Mouse (Mus musculus) urinary bladder, postnatal 4 days (tissue): ENCODE results near the gene 6030458C11Rik.
A peak's percentile ranks its signal among the peaks of the same experiment; 100 is the strongest.

ENCODE experiments used
- DNase-seq, 2 experiments: peaks; one replicate each; pipeline ENCODE4 v3.0.0; 2021 to 2022; ENCODE audit warnings: low spot score in 2 of 2

The 6030458C11Rik gene

GRCm38 (mm10) chr15:12824197-12824952 lies at the start of gene 6030458C11Rik, which contains the start of gene Drosha:
6030458C11Rik (minus strand) TSS chr15:12824649.
Drosha (plus strand) TSS chr15:12824815.
- peak; percentile 96 to 99 for DNase-seq

- DNase-seq = no peak
These were observed 42.8 kb upstream of the 6030458C11Rik start for GRCm38 (mm10) chr15:12867269-12867668.

GRCm38 (mm10) chr15:12865595-12866314 lies 41.3 kb upstream of the 6030458C11Rik start:
- no peak for DNase-seq

- no peak for DNase-seq
These were observed 39.2 kb upstream of the 6030458C11Rik start for GRCm38 (mm10) chr15:12863669-12864068.

GRCm38 (mm10) chr15:12862061-12862460 lies 37.6 kb upstream of the 6030458C11Rik start:
- DNase-seq = no peak

GRCm38 (mm10) chr15:12858645-12859044 lies 34.2 kb upstream of the 6030458C11Rik start:
- no peak for DNase-seq

GRCm38 (mm10) chr15:12857840-12858516 lies 33.5 kb upstream of the 6030458C11Rik start:
- no peak for DNase-seq

GRCm38 (mm10) chr15:12856780-12857179 lies 32.3 kb upstream of the 6030458C11Rik start:
- DNase-seq = no peak

- no peak for DNase-seq
These were observed 29.0 kb upstream of the 6030458C11Rik start for GRCm38 (mm10) chr15:12853471-12853870.

GRCm38 (mm10) chr15:12849373-12849772 lies 24.9 kb upstream of the 6030458C11Rik start:
- DNase-seq = no peak

- DNase-seq = no peak
These were observed 23.9 kb upstream of the 6030458C11Rik start for GRCm38 (mm10) chr15:12848196-12848975.

GRCm38 (mm10) chr15:12842833-12843232 lies 18.4 kb upstream of the 6030458C11Rik start:
- DNase-seq = no peak

- DNase-seq = no peak
These were observed 16.3 kb upstream of the 6030458C11Rik start for GRCm38 (mm10) chr15:12840737-12841136.

GRCm38 (mm10) chr15:12834231-12834630 lies 9.8 kb upstream of the 6030458C11Rik start:
- DNase-seq = no peak

GRCm38 (mm10) chr15:12833385-12833784 lies 8.9 kb upstream of the 6030458C11Rik start:
- no peak for DNase-seq

- no peak for DNase-seq
These were observed 8.2 kb upstream of the 6030458C11Rik start for GRCm38 (mm10) chr15:12832599-12832998.

- no peak for DNase-seq
These were observed 5.4 kb upstream of the 6030458C11Rik start for GRCm38 (mm10) chr15:12829878-12830277.

- DNase-seq = no peak
These were observed 959 bp upstream of the 6030458C11Rik start for GRCm38 (mm10) chr15:12825408-12825807.

GRCm38 (mm10) chr15:12824965-12825364 lies 516 bp upstream of the 6030458C11Rik start:
- DNase-seq = no peak

GRCm38 (mm10) chr15:12823455-12824119 lies 862 bp downstream of the 6030458C11Rik start:
- DNase-seq = no peak
